Mouse (Mus musculus) megakaryocyte, embryonic 14.5 days (primary cell): ENCODE data around the gene Ehbp1.

ENCODE experiments used
- FLI1 ChIP-seq: IDR thresholded peaks from 2 replicates; pipeline ENCODE4 v1.6.1; 2012; ENCODE audit warnings: low read length, inconsistent platforms, mixed read lengths
- GATA1 ChIP-seq: IDR thresholded peaks from 3 replicates; pipeline ENCODE4 v1.6.1; 2012; ENCODE audit warnings: mixed read lengths, low read length, inconsistent platforms, borderline replicate concordance

DNA sequence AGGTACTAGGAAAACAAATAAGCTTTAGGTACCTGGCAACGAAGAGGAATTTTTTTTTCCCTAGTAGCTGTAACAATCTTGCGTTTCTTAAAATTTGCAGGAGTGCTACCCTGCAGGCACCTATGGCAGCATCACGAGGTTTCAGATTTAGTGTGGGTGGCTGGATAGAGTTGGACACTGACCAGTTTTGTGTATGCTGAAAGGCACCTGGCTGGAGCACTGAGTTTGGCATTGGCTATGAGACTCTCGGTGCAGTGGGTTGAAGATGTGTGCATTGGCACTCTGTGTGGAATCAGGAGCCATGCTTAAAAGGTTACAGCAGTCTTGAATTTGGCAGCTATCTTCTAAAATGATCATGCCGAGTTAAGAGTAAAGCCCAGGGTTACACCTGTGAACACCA lies 138.7 kb downstream of the Ehbp1 start:
- TF ChIP-seq FLI1 (no peak), GATA1 (no peak)
